Mouse (Mus musculus): ENCODE data around the gene Spata20.

GRCm38 (mm10) chr11:94444829-94445228 lies 41.1 kb downstream of the Spata20 start:
- TF ChIP-seq CTCF (IDR thresholded peaks at IDR 0.05; ENCODE audit: extremely low read depth, insufficient read depth, low read length) = no peak
- no peak for TF ChIP-seq POLR2A (IDR thresholded peaks at IDR 0.05; ENCODE audit: extremely low read depth, insufficient read depth, low read length)

All from cortical plate, adult 2 months (tissue).